Mouse (Mus musculus) testis, adult 2 months (tissue): ENCODE data around the gene Col6a2.

ENCODE experiments used
- CTCF ChIP-seq: fragments of 200-500 bp; IDR thresholded peaks from 2 replicates; pipeline ENCODE4 v1.5.1; 2012; ENCODE audit warnings: low read depth, mild to moderate bottlenecking, inconsistent platforms, low read length, moderate library complexity; ENCODE audit not compliant: control insufficient read depth, insufficient read depth, insufficient replicate concordance
- POLR2A ChIP-seq: fragments of 200-500 bp; IDR thresholded peaks from 2 replicates; pipeline ENCODE4 v1.6.1; 2012; ENCODE audit warnings: low read depth, mild to moderate bottlenecking, inconsistent platforms, low read length, moderate library complexity; ENCODE audit not compliant: control insufficient read depth

GRCm38 (mm10) chr10:76667197-76667805, 43.9 kb upstream of the Col6a2 start:
- TF ChIP-seq CTCF: no peak
- no peak for TF ChIP-seq POLR2A
